Mouse (Mus musculus): ENCODE measurements at regions not wholly inside any gene's neighbourhood (a gene's known extent, or its start where the extent isn't known, plus 50 kb on each side); places are given as distances from the start of the nearest gene placed in this dataset.
"Not testable (repeated sequence)": the region's sequence is repeated elsewhere in the genome, so short reads cannot be mapped to it uniquely, and the experiment has no call there.

DNA sequence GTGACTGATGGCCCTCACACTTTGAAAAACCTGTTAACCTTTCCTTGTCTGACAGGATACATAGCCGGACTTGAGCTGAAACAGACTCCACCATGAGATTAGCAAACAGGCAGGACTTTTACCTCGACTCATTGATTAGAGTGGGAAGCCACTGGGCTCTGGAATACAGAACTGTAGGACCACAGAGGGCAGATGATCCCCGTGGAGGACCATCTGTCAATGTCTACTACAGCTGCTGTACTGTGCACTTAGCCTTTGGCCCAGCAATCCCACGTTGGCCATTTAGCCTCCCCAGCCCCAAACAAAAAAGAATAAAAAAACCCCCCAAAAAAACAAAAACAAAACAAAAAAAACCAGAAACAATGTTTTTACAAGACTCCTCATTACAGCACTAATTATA, 103.9 kb upstream of the Dazl start:
- DNase-seq (ENCODE audit: extremely low read depth, low read depth): no peak

GRCm38 (mm10) chr17:50407249-50407990, 101.8 kb upstream of the Plcl2 start:
- DNase-seq (ENCODE audit: extremely low read depth, low read depth): no peak

DNA sequence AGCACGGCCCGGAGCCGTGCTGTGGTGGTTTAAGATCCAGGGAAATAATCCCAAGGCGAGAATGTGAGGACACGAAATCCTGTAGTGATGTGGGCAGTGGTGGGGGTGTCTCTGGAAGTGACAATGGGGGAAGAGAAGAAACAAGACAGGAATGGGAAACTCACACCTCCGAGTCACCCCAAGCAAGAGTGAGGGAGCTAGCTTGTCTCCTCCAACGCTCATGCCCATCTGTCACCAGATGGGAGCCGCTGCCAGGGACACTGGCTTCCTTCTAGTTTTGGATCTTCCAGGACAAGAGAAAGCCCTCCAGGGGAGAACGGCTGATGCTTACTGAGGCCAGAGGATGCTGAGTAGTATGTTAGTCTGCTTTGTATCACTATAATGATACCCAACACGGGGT, 100.6 kb upstream of the Plcl2 start:
- DNase-seq (ENCODE audit: extremely low read depth, low read depth): no peak

DNA sequence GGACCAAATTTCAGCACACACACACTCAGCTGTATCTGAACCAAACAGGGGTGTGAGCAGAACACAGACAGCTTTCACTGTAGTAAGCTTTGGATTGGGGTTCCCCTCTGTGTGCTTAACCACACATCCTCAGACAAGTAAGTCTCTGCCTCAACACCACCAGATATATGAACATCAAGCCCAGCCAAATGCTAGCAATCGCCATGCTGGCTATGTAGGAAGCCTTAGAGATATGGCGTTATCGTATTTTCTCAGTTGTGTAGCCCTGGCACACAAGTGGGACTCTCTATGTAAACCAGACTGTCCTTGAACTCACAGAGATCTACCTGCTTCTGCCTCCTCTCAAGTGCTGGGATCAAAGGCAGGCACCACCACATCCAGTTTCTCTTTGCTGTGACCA, 99.9 kb upstream of the Plcl2 start:
- peak; percentile 75 for DNase-seq (ENCODE audit: extremely low read depth, low read depth)

GRCm38 (mm10) chr17:50409895-50410294, 99.3 kb upstream of the Plcl2 start:
- peak; percentile 89 for DNase-seq (ENCODE audit: extremely low read depth, low read depth)

GRCm38 (mm10) chr17:50410296-50410695, 98.9 kb upstream of the Plcl2 start:
- no peak for DNase-seq (ENCODE audit: extremely low read depth, low read depth)

DNA sequence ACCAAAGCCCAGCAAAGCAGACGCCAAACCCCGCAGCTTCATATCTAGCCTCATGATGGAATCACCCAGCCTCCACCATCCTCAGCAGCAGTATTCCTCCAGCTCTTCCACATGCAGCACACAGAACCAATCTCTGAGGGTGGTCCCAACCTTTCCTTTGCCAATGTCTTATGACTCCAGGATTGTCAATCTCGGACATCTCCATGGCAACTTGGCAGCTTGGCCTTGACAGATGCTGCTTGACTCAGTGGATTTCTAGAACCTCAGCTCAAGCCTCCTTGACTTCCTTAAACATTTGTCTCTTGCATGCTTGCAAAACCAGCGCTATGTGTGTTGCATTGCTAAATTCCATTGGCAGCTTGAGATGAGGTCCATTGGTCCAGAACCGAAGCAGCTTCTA, 96.8 kb upstream of the Plcl2 start:
- DNase-seq (ENCODE audit: extremely low read depth, low read depth): no peak

GRCm38 (mm10) chr17:50413916-50414315, 95.3 kb upstream of the Plcl2 start:
- no peak for DNase-seq (ENCODE audit: extremely low read depth, low read depth)

GRCm38 (mm10) chr17:50415331-50416005, 93.7 kb upstream of the Plcl2 start:
- peak; percentile 76 for DNase-seq (ENCODE audit: extremely low read depth, low read depth)

- DNase-seq (ENCODE audit: extremely low read depth, low read depth): peak; percentile 89
Measured at GRCm38 (mm10) chr17:50416119-50416518, 93.1 kb upstream of the Plcl2 start.

- no peak for DNase-seq (ENCODE audit: extremely low read depth, low read depth)
Measured at GRCm38 (mm10) chr17:50416538-50417113, 92.6 kb upstream of the Plcl2 start.

- no peak for DNase-seq (ENCODE audit: extremely low read depth, low read depth)
Measured at GRCm38 (mm10) chr17:50418863-50419383, 90.3 kb upstream of the Plcl2 start.

GRCm38 (mm10) chr17:50419551-50419950, 89.7 kb upstream of the Plcl2 start:
- DNase-seq (ENCODE audit: extremely low read depth, low read depth): not testable (repeated sequence)

- DNase-seq (ENCODE audit: extremely low read depth, low read depth): no peak
Measured at GRCm38 (mm10) chr17:50419966-50420365, 89.2 kb upstream of the Plcl2 start.

- peak; percentile 43 for DNase-seq (ENCODE audit: extremely low read depth, low read depth)
Measured at GRCm38 (mm10) chr17:50420690-50421089, 88.5 kb upstream of the Plcl2 start.

- no peak for DNase-seq (ENCODE audit: extremely low read depth, low read depth)
Measured at GRCm38 (mm10) chr17:50421476-50421875, 87.7 kb upstream of the Plcl2 start.

DNA sequence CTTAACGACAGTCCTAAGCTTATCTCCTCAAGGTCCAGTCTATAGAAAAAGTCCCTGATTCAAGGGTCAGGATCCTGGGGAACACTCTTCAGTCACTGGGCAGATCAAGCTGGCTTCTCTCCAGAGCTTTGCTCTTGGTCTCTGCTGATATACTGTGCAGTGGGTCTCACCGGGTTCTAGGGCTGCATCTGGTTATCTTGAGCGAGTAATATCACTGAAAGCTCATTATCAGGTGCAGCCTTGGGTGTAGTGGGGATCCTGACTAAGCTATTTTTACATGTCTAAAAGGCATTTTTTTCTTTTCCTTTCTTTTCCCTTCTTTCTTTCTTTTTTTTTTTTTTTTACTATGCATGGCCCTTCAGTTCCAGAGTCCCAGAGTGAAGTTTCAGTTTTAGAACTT, 84.1 kb upstream of the Plcl2 start:
- peak; percentile 79 for DNase-seq (ENCODE audit: extremely low read depth, low read depth)

DNA sequence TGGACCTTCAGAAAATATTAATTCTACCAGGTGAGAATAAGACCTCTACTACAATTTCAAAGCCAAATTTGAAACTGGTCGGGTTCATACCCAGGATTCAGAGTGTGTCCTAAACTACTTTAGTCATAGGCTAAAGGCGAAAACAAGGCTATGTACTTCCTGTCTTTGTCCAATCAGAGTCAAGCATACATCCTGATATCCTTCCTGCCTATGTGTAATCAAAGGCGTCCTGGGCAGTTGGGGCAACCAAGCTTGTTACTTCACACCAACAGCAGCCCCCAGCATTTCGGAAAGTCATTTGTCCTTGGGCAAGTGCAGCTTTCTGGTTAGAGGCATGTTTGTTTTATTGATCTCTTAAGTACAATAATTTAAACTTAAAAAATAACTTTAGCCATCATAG, 83.7 kb upstream of the Plcl2 start:
- peak; percentile 52 for DNase-seq (ENCODE audit: extremely low read depth, low read depth)

DNA sequence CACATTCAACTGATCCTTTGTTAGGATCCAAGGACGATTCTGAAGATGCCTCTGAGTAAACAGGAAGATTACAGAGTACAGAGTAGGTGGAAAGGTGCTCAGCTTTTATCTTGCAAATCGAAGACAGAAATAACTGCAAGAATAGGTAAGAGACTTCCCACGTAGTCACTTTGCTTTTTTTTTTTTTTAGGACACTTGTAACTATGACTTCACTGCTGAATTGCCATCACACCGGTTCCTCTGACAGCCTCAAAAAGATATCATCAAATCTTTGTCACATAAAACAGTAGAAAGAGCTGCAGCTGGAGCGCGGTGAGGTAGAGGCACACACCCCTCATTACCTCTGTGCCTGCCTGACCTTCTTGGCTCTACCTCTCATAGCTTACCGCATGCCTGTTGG, 83.1 kb upstream of the Plcl2 start:
- no peak for DNase-seq (ENCODE audit: extremely low read depth, low read depth)

- DNase-seq (ENCODE audit: extremely low read depth, low read depth): no peak
Measured at GRCm38 (mm10) chr17:50427331-50428003, 81.7 kb upstream of the Plcl2 start.

DNA sequence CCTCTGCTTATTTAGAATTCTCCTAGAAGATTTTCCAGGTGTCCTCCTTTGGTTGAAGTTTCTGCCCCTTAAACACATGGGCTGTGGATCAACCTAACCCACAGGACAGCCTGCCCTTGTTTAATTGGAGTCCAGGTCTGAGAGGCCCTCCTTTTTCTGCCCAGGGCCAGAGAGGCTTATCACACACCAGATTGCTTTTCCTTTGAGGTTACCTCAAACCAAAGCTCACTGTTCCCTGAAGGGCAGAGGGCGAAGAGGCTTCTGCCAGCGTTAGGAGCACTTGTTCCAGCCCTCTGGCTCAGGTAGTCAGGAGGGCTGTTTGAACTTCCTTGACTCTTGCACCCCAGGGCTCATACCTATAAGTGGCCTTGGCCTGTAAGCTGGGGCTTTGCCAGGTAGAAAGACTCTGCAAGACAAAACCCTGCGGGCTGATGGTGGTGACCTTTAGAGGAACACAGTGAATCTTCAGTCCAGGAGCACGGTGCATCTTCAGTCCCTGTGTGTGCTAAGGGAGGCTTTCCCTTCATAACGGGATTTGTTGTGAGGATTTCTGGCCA, 81.1 kb upstream of the Plcl2 start:
- no peak for DNase-seq (ENCODE audit: extremely low read depth, low read depth)

DNA sequence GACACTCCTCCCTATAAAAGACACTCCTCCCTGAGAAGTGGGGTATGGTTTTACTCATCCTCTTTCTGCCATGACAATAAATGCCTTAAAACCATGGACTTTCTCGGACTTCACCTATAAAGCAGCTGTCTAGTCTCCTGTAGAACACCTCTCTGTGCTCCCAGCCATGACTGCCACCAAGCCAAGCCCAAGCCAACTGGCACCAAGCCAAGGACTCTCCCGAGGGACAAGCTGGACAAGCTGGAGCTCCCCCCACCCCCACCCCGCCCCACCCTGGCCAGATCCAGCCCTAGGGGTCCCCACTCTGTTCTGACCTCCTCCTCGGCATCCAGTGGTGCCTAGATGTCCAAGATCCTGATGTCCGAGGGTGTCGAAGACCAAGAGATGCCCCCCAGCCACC, 76.6 kb upstream of the Plcl2 start:
- no peak for DNase-seq (ENCODE audit: extremely low read depth, low read depth)

Measured in MEL-GATA-1-ER (cell line).